Mouse (Mus musculus) embryonic facial prominence, embryonic 14.5 days (tissue): ENCODE results near the gene Vmn1r67. TPM values are rescaled to one million over a fixed set of nuclear protein-coding genes. Genes with fewer than 3 reads are reported as not detected.

ENCODE experiments used
- ATAC-seq: fragments of 200-750 bp; cut with Nextera tagmentation; 2 replicates; pipeline ENCODE4 v1.8.0; 2017; ENCODE audit warnings: low read depth, moderate number of reproducible peaks, moderate TSS enrichment
- DNase-seq: peaks from one replicate; pipeline ENCODE4 v3.0.0-alpha.2; 2015; ENCODE audit warnings: low spot score
- H3K27ac ChIP-seq: fragments of 300-500 bp; sonication (generic); replicated peaks from 2 replicates; pipeline ENCODE4 v1.5.1; 2014; ENCODE audit warnings: low read depth, mild to moderate bottlenecking, low read length, moderate library complexity
- H3K27me3 ChIP-seq: fragments of 300-500 bp; sonication (generic); replicated peaks from 2 replicates; pipeline ENCODE4 v1.6.1; 2014; ENCODE audit warnings: low read length; ENCODE audit not compliant: control insufficient read depth, insufficient read depth
- H3K36me3 ChIP-seq: fragments of 300-500 bp; sonication (generic); 2 replicates; pipeline ENCODE4 v1.6.1; 2014; ENCODE audit warnings: low read length, mixed read lengths; ENCODE audit not compliant: control insufficient read depth, insufficient read depth
- H3K4me1 ChIP-seq: fragments of 300-500 bp; sonication (generic); 2 replicates; pipeline ENCODE4 v1.6.1; 2014; ENCODE audit warnings: antibody characterized with exemption, low read length; ENCODE audit not compliant: control insufficient read depth, insufficient read depth
- H3K4me2 ChIP-seq: fragments of 300-500 bp; sonication (generic); 2 replicates; pipeline ENCODE4 v1.6.1; 2014; ENCODE audit warnings: low read depth, mild to moderate bottlenecking, low read length, moderate library complexity, mixed read lengths
- H3K4me3 ChIP-seq: fragments of 300-500 bp; sonication (generic); 2 replicates; pipeline ENCODE4 v1.5.1; 2014; ENCODE audit warnings: low read depth, mild to moderate bottlenecking, low read length
- H3K9ac ChIP-seq: fragments of 300-500 bp; sonication (generic); 2 replicates; pipeline ENCODE4 v1.6.1; 2014; ENCODE audit warnings: low read depth, mild to moderate bottlenecking, low read length, moderate library complexity, mixed read lengths
- H3K9me3 ChIP-seq: fragments of 300-500 bp; sonication (generic); 2 replicates; pipeline ENCODE4 v1.6.1; 2016; ENCODE audit warnings: low read length; ENCODE audit not compliant: control insufficient read depth
- WGBS: fragments of 180-500 bp; shearing (Covaris S2); extraction: QIAGEN DNeasy Blood & Tissue Kit; methylation state at CpG from one replicate; pipeline ENCODE4 v1.1.7; 2014; 5-methylcytosine and 5-hydroxymethylcytosine counted together
- polyA plus RNA-seq: library from polyadenylated mRNA; unstranded; fragments of >200 nt; fragmentation: Nextera tagmentation; extraction: Ambion mirVana; gene quantifications from 2 replicates; pipeline ENCODE4 v1.2.1, GENCODE M21; 2014

Vmn1r67 gene
- not detected in 2 replicates for polyA plus RNA-seq

- Histone ChIP-seq H3K27ac (no peak within 1 kb of the TSS), H3K4me1 (no peaks in the 10 kb centered on the region), H3K36me3 (no peaks in the 10 kb centered on the region), H3K9ac (no peak within 1 kb of the TSS), H3K27me3 (no peaks in the 10 kb centered on the region), H3K9me3 (no peaks in the 10 kb centered on the region), H3K4me3 (no peak within 1 kb of the TSS), H3K4me2 (no peak within 1 kb of the TSS)
- ATAC-seq (no peak), DNase-seq (no peak)
These were observed at the start of gene Vmn1r67 for GRCm38 (mm10) chr7:10443031-10443430. Gene Vmn1r67 (plus strand): TSS chr7:10443331.

DNA sequence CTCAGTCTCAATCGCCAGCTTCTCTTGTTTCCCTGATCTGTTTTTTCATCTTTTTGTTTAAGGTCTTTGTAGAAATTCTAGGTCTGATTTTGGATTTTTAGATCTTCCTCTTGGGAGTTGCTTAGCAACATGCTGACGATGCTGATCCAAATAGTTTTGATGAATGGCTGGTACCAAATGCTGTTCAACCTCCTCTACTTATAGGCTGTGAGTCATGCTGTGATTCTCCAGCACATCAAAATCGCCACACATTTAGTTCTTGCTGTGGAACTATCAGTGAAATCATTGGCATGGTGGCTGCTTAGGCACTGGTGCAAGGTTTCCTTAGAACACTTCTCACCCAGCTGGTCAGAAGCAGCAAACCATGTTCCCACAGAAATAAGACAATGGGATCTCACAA, 15.0 kb downstream of the Vmn1r67 start:
- DNase-seq (no peak), ATAC-seq (no peak)
- H3K27me3 ChIP-seq, result no peaks in the 10 kb centered on the region
- H3K9me3 ChIP-seq, result 0 out of 2 replicates have a peak, but pooled peaks cover 6% of the 10 kb centered on the region
- H3K4me1 ChIP-seq, result no peaks in the 10 kb centered on the region
- 63% methylated on average over 3 of the region's 3 CpGs for WGBS
- H3K9ac ChIP-seq, result no peak overlapping the region
- H3K27ac ChIP-seq, result no peak overlapping the region
- H3K4me3 ChIP-seq, result no peak overlapping the region
- H3K36me3 ChIP-seq, result no peaks in the 10 kb centered on the region
- H3K4me2 ChIP-seq, result no peak overlapping the region

DNA sequence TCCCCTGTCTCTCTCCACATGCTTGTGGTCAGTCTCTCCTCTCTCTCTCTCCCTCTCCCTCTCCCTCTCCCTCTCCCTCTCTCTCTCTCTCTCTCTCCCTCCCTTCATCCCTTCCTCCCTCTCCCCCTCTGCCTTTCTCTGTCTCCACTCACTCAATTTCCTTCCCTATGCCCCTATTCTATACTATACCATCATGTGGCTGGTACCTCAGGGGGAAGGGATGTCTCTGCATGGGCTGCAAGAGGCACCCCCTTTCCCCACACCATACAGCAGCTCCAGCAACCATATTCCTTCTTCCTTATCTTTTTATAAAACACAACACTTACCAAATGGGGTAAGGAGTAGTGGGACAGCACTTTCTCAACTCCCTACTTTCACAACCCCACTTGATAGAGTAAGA, 36.7 kb downstream of the Vmn1r67 start:
- ATAC-seq (no peak), DNase-seq (no peak)
- no peaks in the 10 kb centered on the region for H3K4me1 ChIP-seq
- no peaks in the 10 kb centered on the region for H3K27me3 ChIP-seq
- no peak overlapping the region for H3K4me2 ChIP-seq
- H3K9ac ChIP-seq, result no peak overlapping the region
- no peak overlapping the region for H3K4me3 ChIP-seq
- no peaks in the 10 kb centered on the region for H3K9me3 ChIP-seq
- H3K36me3 ChIP-seq, result no peaks in the 10 kb centered on the region
- H3K27ac ChIP-seq, result no peak overlapping the region

DNA sequence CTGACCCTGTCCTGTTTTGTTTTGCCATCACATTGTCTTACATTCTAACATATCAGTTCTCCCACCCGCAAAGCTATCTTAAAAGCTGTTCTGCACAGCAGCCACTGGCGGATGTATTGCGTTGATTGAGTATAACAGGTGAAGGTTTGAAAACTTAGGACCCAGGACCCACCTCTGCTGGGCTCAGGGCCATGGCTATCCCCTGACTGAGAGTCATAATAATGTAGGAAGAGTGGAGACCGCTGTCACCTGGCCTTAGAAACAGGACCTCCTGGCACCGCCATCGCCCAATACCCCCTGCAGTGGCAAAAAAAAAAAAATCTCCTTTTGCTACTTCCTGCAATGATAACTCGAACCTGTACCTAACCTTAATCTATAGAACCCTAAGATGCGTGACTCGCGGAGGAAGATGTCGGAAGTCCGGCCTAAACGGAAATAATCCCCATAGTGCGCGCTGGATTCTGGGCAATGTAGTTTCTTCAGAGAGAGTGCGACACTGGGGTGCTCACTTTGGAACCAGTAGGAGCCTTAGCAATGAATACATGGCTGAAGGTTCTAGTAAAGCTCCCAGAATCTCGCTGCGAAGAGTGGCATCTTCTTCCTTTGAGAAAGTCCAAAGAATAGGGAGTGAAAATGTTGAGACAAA, 37.6 kb downstream of the Vmn1r67 start:
- H3K9me3 ChIP-seq, result no peaks in the 10 kb centered on the region
- peak overlapping the region; percentile 17 for H3K4me3 ChIP-seq
- H3K27ac ChIP-seq, result no peak overlapping the region
- no peak overlapping the region for H3K9ac ChIP-seq
- peak; percentile 15 for DNase-seq
- 62% methylated on average over 18 of the region's 18 CpGs for WGBS
- H3K27me3 ChIP-seq, result no peaks in the 10 kb centered on the region
- ATAC-seq, result no peak
- peak overlapping the region; percentile 30 for H3K4me2 ChIP-seq
- no peaks in the 10 kb centered on the region for H3K4me1 ChIP-seq
- no peaks in the 10 kb centered on the region for H3K36me3 ChIP-seq

GRCm38 (mm10) chr7:10494786-10495521, 51.8 kb downstream of the Vmn1r67 start, which contains the start of gene Zik1:
Gene Zik1 (minus strand): TSS chr7:10495394.
- Histone ChIP-seq H3K4me1 (peaks cover 10% of the 10 kb centered on the region; the same call in 1 of the 2 replicates), H3K27me3 (no peaks in the 10 kb centered on the region), H3K4me2 (peak within 1 kb of the TSS; percentile 78), H3K36me3 (peaks cover 27% of the 10 kb centered on the region), H3K4me3 (peak within 1 kb of the TSS; percentile 67), H3K9ac (peak within 1 kb of the TSS; percentile 82), H3K27ac (0 out of 2 replicates have a peak within 1 kb of the TSS, but pooled peaks have one; percentile 64), H3K9me3 (no peaks in the 10 kb centered on the region)
- 1% methylated on average over 32 of the region's 33 CpGs for WGBS
- DNase-seq (peak; percentile 96), ATAC-seq (peak; percentile 99)

DNA sequence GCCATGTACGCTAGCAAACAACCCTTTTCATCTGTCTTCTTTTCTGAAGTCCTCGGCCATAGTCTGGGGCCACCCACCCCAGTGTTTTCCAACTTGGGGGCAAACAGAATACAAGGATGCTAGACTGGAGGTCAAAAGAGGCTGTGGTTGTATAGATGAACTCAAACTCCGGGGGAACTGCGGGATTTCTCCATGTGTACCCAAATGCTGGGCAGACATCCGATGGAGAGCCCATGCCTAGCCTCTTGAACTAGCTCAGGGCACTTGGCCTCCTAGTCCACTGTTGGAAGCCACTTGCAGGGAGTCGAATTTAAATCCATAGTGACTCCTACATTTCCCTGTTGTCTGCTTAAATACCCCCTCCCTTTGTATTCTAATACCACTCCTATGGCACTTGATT, 52.4 kb downstream of the Vmn1r67 start:
- Histone ChIP-seq H3K9me3 (no peaks in the 10 kb centered on the region), H3K4me3 (peak overlapping the region; percentile 67), H3K4me1 (peaks cover 10% of the 10 kb centered on the region; the same call in 1 of the 2 replicates), H3K4me2 (peak overlapping the region; percentile 78), H3K9ac (no peak overlapping the region), H3K27me3 (no peaks in the 10 kb centered on the region), H3K27ac (no peak overlapping the region), H3K36me3 (peaks cover 21% of the 10 kb centered on the region)
- WGBS, result 32% methylated on average over 6 of the region's 6 CpGs
- ATAC-seq (no peak), DNase-seq (no peak)

Other genes with a start within 250 kb of the Vmn1r67 start
- gene Vmn1r66, start 165.3 kb upstream of the Vmn1r67 start, polyA plus RNA-seq, result not detected in 2 replicates
- gene Zik1, start 52.1 kb downstream of the Vmn1r67 start, polyA plus RNA-seq, result 11.3 and 16.1 TPM in 2 replicates
- not detected in 2 replicates for gene Vmn1r68, start 115.2 kb downstream of the Vmn1r67 start, polyA plus RNA-seq
- gene Vmn1r69, start 170.3 kb downstream of the Vmn1r67 start, polyA plus RNA-seq, result not detected in 2 replicates
- gene Vmn1r70, start 188.2 kb downstream of the Vmn1r67 start, polyA plus RNA-seq, result not detected in 2 replicates
- gene Nlrp4b, start 244.5 kb downstream of the Vmn1r67 start, polyA plus RNA-seq, result not detected in 2 replicates